Mouse (Mus musculus): ENCODE measurements around the gene Trim5. TPM values are rescaled to one million over a fixed set of nuclear protein-coding genes. Genes with fewer than 3 reads are reported as not detected.

Trim5 gene
- total RNA-seq, 1 experiment from 2014 or later = 25.4 TPM

DNA sequence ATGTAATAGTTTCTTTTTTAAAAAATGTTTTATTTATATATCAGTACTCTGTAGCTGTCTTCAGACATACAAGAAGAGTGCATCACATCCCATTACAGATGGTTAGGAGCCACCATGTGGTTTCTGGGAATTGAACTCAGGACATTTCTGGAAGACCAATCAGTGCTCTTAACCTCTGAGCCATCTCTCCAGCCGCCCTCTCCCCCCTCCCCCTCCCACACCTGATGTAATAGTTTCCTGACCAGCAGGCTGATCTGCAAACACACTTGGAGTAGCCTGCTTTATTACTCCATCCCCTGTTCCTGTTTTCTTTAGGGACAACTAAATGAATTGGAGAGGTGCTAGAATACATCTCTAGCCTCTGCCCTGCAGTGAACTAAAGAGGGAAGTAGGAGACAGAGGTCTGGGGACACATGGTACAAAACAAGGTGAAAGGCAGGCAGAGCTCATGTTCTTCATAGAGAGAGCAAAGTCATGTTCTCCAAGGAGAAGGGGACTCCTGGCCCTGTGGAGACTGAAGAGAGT lies 71.8 kb downstream of the Trim5 start:
- ATAC-seq (replicated peaks; ENCODE audit: insufficient number of reproducible peaks, low FRiP score, low TSS enrichment, poor library complexity, severe bottlenecking) = no peak

Other genes starting within 250 kb of the Trim5 start
- not detected in 3 replicates for gene Olfr642, start 235.4 kb downstream of the Trim5 start, total RNA-seq (2017)
- gene 4930516K23Rik, start 226.6 kb downstream of the Trim5 start, total RNA-seq (2017) = not detected in 3 replicates
- gene Olfr644, start 216.2 kb downstream of the Trim5 start, total RNA-seq (2017) = not detected in 3 replicates
- not detected in 3 replicates for gene Olfr645, start 202.6 kb downstream of the Trim5 start, total RNA-seq (2017)
- not detected in 3 replicates for gene Olfr646, start 183.2 kb downstream of the Trim5 start, total RNA-seq (2017)
- not detected in 3 replicates for gene Ubqln5, start 158.3 kb downstream of the Trim5 start, total RNA-seq (2017)
- not detected in 3 replicates for gene Olfr643, start 150.7 kb downstream of the Trim5 start, total RNA-seq (2017)
- gene Ubqln3, start 144.8 kb downstream of the Trim5 start, total RNA-seq (2017) = 0.21 TPM in 1 of 3 replicates, not detected in the others
- gene Ubqlnl, start 137.5 kb downstream of the Trim5 start, total RNA-seq (2017) = not detected in 3 replicates
- not detected in 3 replicates for gene Olfm5, start 123.3 kb downstream of the Trim5 start, total RNA-seq (2017)
- gene Olfr648, start 104.7 kb downstream of the Trim5 start, total RNA-seq (2017) = not detected in 3 replicates
- not detected in 3 replicates for gene Olfr649, start 92.1 kb downstream of the Trim5 start, total RNA-seq (2017)
- gene Trim6, start 69.3 kb downstream of the Trim5 start, total RNA-seq (2017) = 0.21 to 1.6 TPM in 2 of 3 replicates, not detected in the other
- gene Trim34a, start 43.6 kb downstream of the Trim5 start, total RNA-seq (2017) = 41.8 to 60.5 TPM (median 42.8 TPM) in 3 replicates
- gene Trim12a, start 27.4 kb upstream of the Trim5 start, total RNA-seq (2017) = 151 to 341 TPM (median 152 TPM) in 3 replicates
- gene Trim34b, start 41.4 kb upstream of the Trim5 start, total RNA-seq (2017) = 1.6 to 6.2 TPM (median 1.8 TPM) in 3 replicates
- 38.3 to 79.6 TPM (median 51.5 TPM) in 3 replicates for gene Trim12c, start 65.3 kb upstream of the Trim5 start, total RNA-seq (2017)
- gene Trim30b, start 81.8 kb upstream of the Trim5 start, total RNA-seq (2017) = 23.5 to 27.5 TPM (median 27.2 TPM) in 3 replicates
- 0.58 to 1.1 TPM in 2 of 3 replicates, not detected in the other for gene Trim30c, start 112.7 kb upstream of the Trim5 start, total RNA-seq (2017)
- 50.5 to 91.1 TPM (median 54.1 TPM) in 3 replicates for gene Trim30a, start 177.1 kb upstream of the Trim5 start, total RNA-seq (2017)
- gene Trim30d, start 219.8 kb upstream of the Trim5 start, total RNA-seq (2017) = 26.0 to 47.8 TPM (median 29.6 TPM) in 3 replicates

Data from monocyte, adult 5-6 weeks (primary cell).